Mouse (Mus musculus) T-cell, adult 2 months (primary cell): ENCODE data around the gene Pcid2.
"Not testable (repeated sequence)": the region's sequence is repeated elsewhere in the genome, so short reads cannot be mapped to it uniquely, and the experiment has no call there.

ENCODE experiments used
- DNase-seq: peaks from one replicate; pipeline ENCODE4 v3.0.0; 2022; ENCODE audit warnings: low spot score

Pcid2 gene

GRCm38 (mm10) chr8:13077542-13077941 lies 27.7 kb downstream of the Pcid2 start:
- DNase-seq, result no peak

- not testable (repeated sequence) for DNase-seq
Measured at GRCm38 (mm10) chr8:13075579-13075978, 29.7 kb downstream of the Pcid2 start.

- no peak for DNase-seq
Measured at GRCm38 (mm10) chr8:13075044-13075443, 30.2 kb downstream of the Pcid2 start.

- DNase-seq, result no peak
Measured at GRCm38 (mm10) chr8:13073255-13073654, 32.0 kb downstream of the Pcid2 start.

GRCm38 (mm10) chr8:13063112-13063511 lies 42.1 kb downstream of the Pcid2 start:
- DNase-seq, result no peak

GRCm38 (mm10) chr8:13060441-13061150 lies 44.7 kb downstream of the Pcid2 start, which contains the start of gene Proz:
Gene Proz, plus strand, starts transcription at chr8:13060914.
- no peak for DNase-seq

GRCm38 (mm10) chr8:13057351-13057750 lies 47.9 kb downstream of the Pcid2 start:
- DNase-seq, result no peak

GRCm38 (mm10) chr8:13050550-13050949 lies 54.7 kb downstream of the Pcid2 start:
- no peak for DNase-seq

GRCm38 (mm10) chr8:13047652-13048051 lies 57.6 kb downstream of the Pcid2 start:
- no peak for DNase-seq

- DNase-seq, result no peak
Measured at GRCm38 (mm10) chr8:13041459-13041858, 63.8 kb downstream of the Pcid2 start.

GRCm38 (mm10) chr8:13039054-13039453 lies 66.2 kb downstream of the Pcid2 start:
- no peak for DNase-seq

GRCm38 (mm10) chr8:13037569-13037968 lies 67.7 kb downstream of the Pcid2 start:
- no peak for DNase-seq

- no peak for DNase-seq
Measured at GRCm38 (mm10) chr8:13037015-13037414, 68.2 kb downstream of the Pcid2 start, which contains the start of gene F10. Gene F10, plus strand, starts transcription at chr8:13037308.

- no peak for DNase-seq
Measured at GRCm38 (mm10) chr8:13036346-13036812, 68.9 kb downstream of the Pcid2 start.

- DNase-seq, result no peak
Measured at GRCm38 (mm10) chr8:13028482-13028881, 76.8 kb downstream of the Pcid2 start.

GRCm38 (mm10) chr8:13027615-13028014 lies 77.6 kb downstream of the Pcid2 start:
- DNase-seq, result no peak
